Mouse (Mus musculus): ENCODE data around the gene Ccdc91. TPM values are rescaled to one million over a fixed set of nuclear protein-coding genes. Genes with fewer than 3 reads are reported as not detected.

Gene Ccdc91
- polyA plus RNA-seq, 1 experiment from 2014 or later, result 28.5 TPM

- WGBS, result 63% methylated on average over 6 of the region's 6 CpGs
- Histone ChIP-seq H3K27me3 (ENCODE audit: insufficient read depth, low read length) (no peaks in the 10 kb centered on the region), H3K9ac (replicated peaks; ENCODE audit: low read length) (no peak overlapping the region), H3K36me3 (ENCODE audit: insufficient read depth, low read length) (no peaks in the 10 kb centered on the region), H3K4me3 (ENCODE audit: low read length) (no peak overlapping the region), H3K4me2 (replicated peaks; ENCODE audit: low read depth, low read length) (no peak overlapping the region), H3K4me1 (ENCODE audit: insufficient read depth, low read length) (no peaks in the 10 kb centered on the region), H3K9me3 (ENCODE audit: low read length) (no peaks in the 10 kb centered on the region), H3K27ac (ENCODE audit: low read length) (no peak overlapping the region)
- no peak for ATAC-seq (ENCODE audit: low FRiP score, low TSS enrichment)
Observed at GRCm38 (mm10) chr6:147555591-147555990, 80.0 kb downstream of the Ccdc91 start.

GRCm38 (mm10) chr6:147559316-147559715 lies 83.7 kb downstream of the Ccdc91 start:
- 81% methylated on average over 3 of the region's 3 CpGs for WGBS
- Histone ChIP-seq H3K9ac (replicated peaks; ENCODE audit: low read length) (no peak overlapping the region), H3K4me1 (ENCODE audit: insufficient read depth, low read length) (no peaks in the 10 kb centered on the region), H3K9me3 (ENCODE audit: low read length) (no peaks in the 10 kb centered on the region), H3K4me3 (ENCODE audit: low read length) (no peak overlapping the region), H3K36me3 (ENCODE audit: insufficient read depth, low read length) (no peaks in the 10 kb centered on the region), H3K4me2 (replicated peaks; ENCODE audit: low read depth, low read length) (no peak overlapping the region), H3K27ac (ENCODE audit: low read length) (no peak overlapping the region), H3K27me3 (ENCODE audit: insufficient read depth, low read length) (no peaks in the 10 kb centered on the region)
- no peak for ATAC-seq (ENCODE audit: low FRiP score, low TSS enrichment)

DNA sequence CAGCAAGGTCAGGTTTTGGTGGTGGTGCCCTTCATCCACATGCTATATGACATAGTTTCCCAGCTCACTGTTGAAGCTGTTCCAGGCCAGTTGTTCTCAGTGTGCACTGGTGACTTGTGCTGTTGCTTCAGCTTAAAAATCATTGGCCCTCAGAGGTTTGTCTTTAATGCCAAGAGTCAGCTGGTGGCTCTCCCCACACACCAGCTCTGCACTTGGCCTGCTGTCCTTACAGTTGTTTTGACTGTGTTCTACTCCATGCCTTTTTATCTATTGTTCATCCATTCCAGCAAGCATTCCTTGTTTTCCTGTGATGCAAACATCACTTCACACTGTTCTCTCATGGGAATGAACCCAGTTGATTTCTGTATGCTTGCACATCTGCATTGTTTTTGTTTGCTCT lies 84.8 kb downstream of the Ccdc91 start:
- ATAC-seq (ENCODE audit: low FRiP score, low TSS enrichment), result no peak
- H3K4me3 ChIP-seq (ENCODE audit: low read length), result no peak overlapping the region
- H3K27ac ChIP-seq (ENCODE audit: low read length), result no peak overlapping the region
- H3K9ac ChIP-seq (replicated peaks; ENCODE audit: low read length), result no peak overlapping the region
- no peaks in the 10 kb centered on the region for H3K36me3 ChIP-seq (ENCODE audit: insufficient read depth, low read length)
- no peaks in the 10 kb centered on the region for H3K4me1 ChIP-seq (ENCODE audit: insufficient read depth, low read length)
- H3K9me3 ChIP-seq (ENCODE audit: low read length), result no peaks in the 10 kb centered on the region
- H3K4me2 ChIP-seq (replicated peaks; ENCODE audit: low read depth, low read length), result no peak overlapping the region
- H3K27me3 ChIP-seq (ENCODE audit: insufficient read depth, low read length), result no peaks in the 10 kb centered on the region

- no peaks in the 10 kb centered on the region for H3K36me3 ChIP-seq (ENCODE audit: insufficient read depth, low read length)
- no peak overlapping the region for H3K9ac ChIP-seq (replicated peaks; ENCODE audit: low read length)
- H3K4me1 ChIP-seq (ENCODE audit: insufficient read depth, low read length), result no peaks in the 10 kb centered on the region
- no peak overlapping the region for H3K4me2 ChIP-seq (replicated peaks; ENCODE audit: low read depth, low read length)
- no peak for ATAC-seq (ENCODE audit: low FRiP score, low TSS enrichment)
- H3K9me3 ChIP-seq (ENCODE audit: low read length), result no peaks in the 10 kb centered on the region
- H3K27ac ChIP-seq (ENCODE audit: low read length), result no peak overlapping the region
- 90% methylated on average over 5 of the region's 5 CpGs for WGBS
- H3K27me3 ChIP-seq (ENCODE audit: insufficient read depth, low read length), result no peaks in the 10 kb centered on the region
- H3K4me3 ChIP-seq (ENCODE audit: low read length), result no peak overlapping the region
Observed at GRCm38 (mm10) chr6:147569246-147569645, 93.6 kb downstream of the Ccdc91 start.

GRCm38 (mm10) chr6:147573137-147573536 lies 97.5 kb downstream of the Ccdc91 start:
- Histone ChIP-seq H3K27ac (ENCODE audit: low read length) (no peak overlapping the region), H3K4me2 (replicated peaks; ENCODE audit: low read depth, low read length) (no peak overlapping the region), H3K36me3 (ENCODE audit: insufficient read depth, low read length) (no peaks in the 10 kb centered on the region), H3K9me3 (ENCODE audit: low read length) (no peaks in the 10 kb centered on the region), H3K4me1 (ENCODE audit: insufficient read depth, low read length) (peaks cover 12% of the 10 kb centered on the region), H3K4me3 (ENCODE audit: low read length) (no peak overlapping the region), H3K9ac (replicated peaks; ENCODE audit: low read length) (no peak overlapping the region), H3K27me3 (ENCODE audit: insufficient read depth, low read length) (no peaks in the 10 kb centered on the region)
- 44% methylated on average over 4 of the region's 4 CpGs for WGBS
- peak; percentile 44; the same call in 1 of the 2 replicates for ATAC-seq (ENCODE audit: low FRiP score, low TSS enrichment)

DNA sequence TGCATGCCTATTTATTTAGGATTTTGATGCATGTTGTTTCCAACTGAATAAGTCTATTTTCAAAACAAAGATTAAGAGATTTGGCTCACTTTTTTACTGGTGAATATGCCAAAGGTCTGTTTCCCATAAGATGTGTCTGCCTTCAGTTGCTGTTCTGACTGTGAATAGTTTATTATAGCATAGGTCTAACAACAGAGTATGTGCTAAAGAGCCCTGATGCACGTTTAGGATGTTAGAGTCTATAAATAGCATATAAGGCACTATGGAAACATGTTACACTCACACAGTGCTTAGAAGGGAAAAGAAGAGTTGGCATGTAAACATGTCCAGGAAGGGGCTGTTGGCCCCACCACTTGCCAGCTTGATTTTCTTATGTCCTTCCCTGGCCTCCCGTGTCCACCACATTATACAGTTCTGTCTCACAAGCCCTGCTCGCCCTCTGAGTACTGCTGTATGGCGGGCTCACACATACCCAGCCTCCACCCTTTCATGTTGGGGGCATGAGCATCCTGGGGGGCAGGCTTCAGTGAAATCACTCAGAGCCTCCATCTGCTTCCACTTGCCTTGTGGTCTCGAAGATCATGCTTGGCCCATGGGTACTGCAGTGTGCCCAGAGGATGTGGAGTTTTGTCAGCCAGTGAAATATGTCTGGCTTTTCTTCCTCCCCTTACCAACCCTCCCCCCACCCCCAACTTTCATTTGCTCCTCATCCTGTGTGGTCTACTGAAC lies 99.0 kb downstream of the Ccdc91 start:
- H3K9me3 ChIP-seq (ENCODE audit: low read length), result no peaks in the 10 kb centered on the region
- H3K36me3 ChIP-seq (ENCODE audit: insufficient read depth, low read length), result no peaks in the 10 kb centered on the region
- H3K4me1 ChIP-seq (ENCODE audit: insufficient read depth, low read length), result peaks cover 12% of the 10 kb centered on the region
- H3K27ac ChIP-seq (ENCODE audit: low read length), result no peak overlapping the region; the same call in 1 of the 2 replicates
- ATAC-seq (ENCODE audit: low FRiP score, low TSS enrichment), result peak; percentile 49; the same call in 1 of the 2 replicates
- 44% methylated on average over 5 of the region's 5 CpGs for WGBS
- no peaks in the 10 kb centered on the region for H3K27me3 ChIP-seq (ENCODE audit: insufficient read depth, low read length)
- H3K4me3 ChIP-seq (ENCODE audit: low read length), result no peak overlapping the region
- H3K4me2 ChIP-seq (replicated peaks; ENCODE audit: low read depth, low read length), result no peak overlapping the region
- H3K9ac ChIP-seq (replicated peaks; ENCODE audit: low read length), result no peak overlapping the region

- Histone ChIP-seq H3K27ac (ENCODE audit: low read length) (no peak overlapping the region), H3K4me3 (ENCODE audit: low read length) (no peak overlapping the region), H3K9me3 (ENCODE audit: low read length) (no peaks in the 10 kb centered on the region), H3K4me1 (ENCODE audit: insufficient read depth, low read length) (peaks cover 12% of the 10 kb centered on the region), H3K4me2 (replicated peaks; ENCODE audit: low read depth, low read length) (no peak overlapping the region), H3K9ac (replicated peaks; ENCODE audit: low read length) (no peak overlapping the region), H3K27me3 (ENCODE audit: insufficient read depth, low read length) (no peaks in the 10 kb centered on the region), H3K36me3 (ENCODE audit: insufficient read depth, low read length) (no peaks in the 10 kb centered on the region)
- 29% methylated on average over 11 of the region's 11 CpGs for WGBS
- peak; percentile 27; the same call in 1 of the 2 replicates for ATAC-seq (ENCODE audit: low FRiP score, low TSS enrichment)
Observed at GRCm38 (mm10) chr6:147575183-147575784, 99.7 kb downstream of the Ccdc91 start.

- H3K4me3 ChIP-seq (ENCODE audit: low read length), result no peak overlapping the region
- WGBS, result 34% methylated on average over 3 of the region's 3 CpGs
- no peaks in the 10 kb centered on the region for H3K4me1 ChIP-seq (ENCODE audit: insufficient read depth, low read length)
- no peaks in the 10 kb centered on the region for H3K9me3 ChIP-seq (ENCODE audit: low read length)
- no peak overlapping the region for H3K27ac ChIP-seq (ENCODE audit: low read length)
- H3K9ac ChIP-seq (replicated peaks; ENCODE audit: low read length), result no peak overlapping the region
- no peaks in the 10 kb centered on the region for H3K36me3 ChIP-seq (ENCODE audit: insufficient read depth, low read length)
- ATAC-seq (ENCODE audit: low FRiP score, low TSS enrichment), result 0 out of 2 replicates have a peak, but pooled peaks have one; percentile 49
- no peaks in the 10 kb centered on the region for H3K27me3 ChIP-seq (ENCODE audit: insufficient read depth, low read length)
- no peak overlapping the region for H3K4me2 ChIP-seq (replicated peaks; ENCODE audit: low read depth, low read length)
Observed at GRCm38 (mm10) chr6:147587675-147588074, 112.0 kb downstream of the Ccdc91 start.

GRCm38 (mm10) chr6:147606666-147607065 lies 131.0 kb downstream of the Ccdc91 start:
- no peak for ATAC-seq (ENCODE audit: low FRiP score, low TSS enrichment)
- no peaks in the 10 kb centered on the region for H3K4me1 ChIP-seq (ENCODE audit: insufficient read depth, low read length)
- no peak overlapping the region for H3K4me2 ChIP-seq (replicated peaks; ENCODE audit: low read depth, low read length)
- no peak overlapping the region for H3K9ac ChIP-seq (replicated peaks; ENCODE audit: low read length)
- H3K4me3 ChIP-seq (ENCODE audit: low read length), result no peak overlapping the region
- no peaks in the 10 kb centered on the region for H3K9me3 ChIP-seq (ENCODE audit: low read length)
- no peak overlapping the region for H3K27ac ChIP-seq (ENCODE audit: low read length)
- no peaks in the 10 kb centered on the region for H3K36me3 ChIP-seq (ENCODE audit: insufficient read depth, low read length)
- 53% methylated on average over 10 of the region's 10 CpGs for WGBS
- no peaks in the 10 kb centered on the region for H3K27me3 ChIP-seq (ENCODE audit: insufficient read depth, low read length)

DNA sequence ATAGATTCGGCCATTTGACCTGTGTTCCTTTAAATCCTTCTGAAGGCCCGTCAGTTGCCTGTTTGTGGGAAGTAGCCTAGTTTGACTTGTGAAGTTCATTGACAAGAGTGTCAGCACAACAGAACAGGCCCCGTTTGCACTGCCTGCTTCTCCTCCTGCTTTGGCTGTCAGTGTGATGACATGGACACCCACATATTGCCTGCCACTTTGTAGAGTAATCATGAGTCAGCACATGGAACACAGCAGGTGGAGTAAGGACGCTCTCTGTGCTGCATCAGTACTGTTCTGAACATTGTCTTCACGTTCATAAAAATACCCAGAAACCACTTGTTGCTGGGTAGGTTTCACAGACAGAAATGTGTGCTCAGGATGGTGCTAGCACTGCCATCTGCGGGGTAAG lies 132.0 kb downstream of the Ccdc91 start:
- Histone ChIP-seq H3K9me3 (ENCODE audit: low read length) (no peaks in the 10 kb centered on the region), H3K27ac (ENCODE audit: low read length) (no peak overlapping the region), H3K4me3 (ENCODE audit: low read length) (no peak overlapping the region), H3K27me3 (ENCODE audit: insufficient read depth, low read length) (no peaks in the 10 kb centered on the region), H3K9ac (replicated peaks; ENCODE audit: low read length) (no peak overlapping the region), H3K4me2 (replicated peaks; ENCODE audit: low read depth, low read length) (no peak overlapping the region), H3K36me3 (ENCODE audit: insufficient read depth, low read length) (no peaks in the 10 kb centered on the region), H3K4me1 (ENCODE audit: insufficient read depth, low read length) (no peaks in the 10 kb centered on the region)
- WGBS, result 67% methylated on average over 6 of the region's 6 CpGs
- no peak for ATAC-seq (ENCODE audit: low FRiP score, low TSS enrichment)
